Mouse (Mus musculus) liver, embryonic 12.5 days (tissue): ENCODE measurements around the gene Napepld. TPM values are rescaled to one million over a fixed set of nuclear protein-coding genes. Genes with fewer than 3 reads are reported as not detected.
"Not testable (repeated sequence)": the region's sequence is repeated elsewhere in the genome, so short reads cannot be mapped to it uniquely, and the experiment has no call there.

Source experiments
- ATAC-seq: fragments of 200-750 bp; cut with Nextera tagmentation; 2 replicates; pipeline ENCODE4 v1.8.0; 2017; ENCODE audit warnings: moderate number of reproducible peaks, mild to moderate bottlenecking, moderate library complexity
- H3K27ac ChIP-seq: fragments of 300-500 bp; sonication (generic); 2 replicates; pipeline ENCODE4 v1.5.1; 2016; ENCODE audit warnings: mild to moderate bottlenecking
- H3K27me3 ChIP-seq: fragments of 300-500 bp; sonication (generic); replicated peaks from 2 replicates; pipeline ENCODE4 v1.6.1; 2016; ENCODE audit warnings: mild to moderate bottlenecking, moderate library complexity
- H3K36me3 ChIP-seq: fragments of 300-500 bp; sonication (generic); 2 replicates; pipeline ENCODE4 v1.6.1; 2016; ENCODE audit warnings: mild to moderate bottlenecking, moderate library complexity
- H3K4me1 ChIP-seq: fragments of 300-500 bp; sonication (generic); 2 replicates; pipeline ENCODE4 v1.6.1; 2016
- H3K4me2 ChIP-seq: fragments of 300-500 bp; sonication (generic); 2 replicates; pipeline ENCODE4 v1.6.1; 2016; ENCODE audit warnings: mild to moderate bottlenecking, moderate library complexity
- H3K4me3 ChIP-seq: fragments of 300-500 bp; sonication (generic); 2 replicates; pipeline ENCODE4 v1.5.1; 2016; ENCODE audit warnings: mild to moderate bottlenecking, moderate library complexity
- H3K9ac ChIP-seq: fragments of 300-500 bp; sonication (generic); 2 replicates; pipeline ENCODE4 v1.6.1; 2016; ENCODE audit warnings: mild to moderate bottlenecking, moderate library complexity
- H3K9me3 ChIP-seq: fragments of 300-500 bp; sonication (generic); replicated peaks from 2 replicates; pipeline ENCODE4 v1.6.1; 2016; ENCODE audit warnings: mild to moderate bottlenecking, moderate library complexity
- WGBS: fragments of 180-500 bp; shearing (Covaris S2); methylation state at CpG from one replicate; pipeline ENCODE4 v1.1.7; 2016; ENCODE audit not compliant: insufficient replicate concordance; 5-methylcytosine and 5-hydroxymethylcytosine counted together
- polyA plus RNA-seq: library from polyadenylated mRNA; unstranded; fragments of >200 nt; fragmentation: Nextera tagmentation; extraction: Ambion mirVana; gene quantifications from 2 replicates; pipeline ENCODE4 v1.2.1, GENCODE M21; 2016

Gene Napepld
- polyA plus RNA-seq, 1 experiment from 2014 or later: 1.6 TPM

GRCm38 (mm10) chr5:21732177-21732911, 31.1 kb upstream of the Napepld start:
- ATAC-seq: no peak

GRCm38 (mm10) chr5:21729107-21729506, 27.9 kb upstream of the Napepld start:
- H3K27me3 ChIP-seq: 0 out of 2 replicates have a peak, but pooled peaks cover 5% of the 10 kb centered on the region
- no peaks in the 10 kb centered on the region for H3K4me1 ChIP-seq
- WGBS: 55% methylated on average over 5 of the region's 5 CpGs
- H3K36me3 ChIP-seq: no peaks in the 10 kb centered on the region
- H3K27ac ChIP-seq: no peak overlapping the region
- no peaks in the 10 kb centered on the region for H3K9me3 ChIP-seq
- no peak overlapping the region for H3K4me2 ChIP-seq
- H3K9ac ChIP-seq: no peak overlapping the region
- no peak overlapping the region for H3K4me3 ChIP-seq
- no peak for ATAC-seq

More at GRCm38 (mm10) chr5:21732177-21732911, 31.1 kb upstream of the Napepld start:
- Histone ChIP-seq H3K36me3 (no peaks in the 10 kb centered on the region), H3K4me1 (peaks cover 4% of the 10 kb centered on the region; the same call in 1 of the 2 replicates), H3K4me3 (no peak overlapping the region), H3K9ac (no peak overlapping the region), H3K27me3 (no peaks in the 10 kb centered on the region), H3K4me2 (no peak overlapping the region), H3K27ac (no peak overlapping the region), H3K9me3 (no peaks in the 10 kb centered on the region)
- WGBS: 74% methylated on average over 3 of the region's 3 CpGs

GRCm38 (mm10) chr5:21724872-21725271, 23.7 kb upstream of the Napepld start:
- Histone ChIP-seq H3K9ac (no peak overlapping the region), H3K4me1 (no peaks in the 10 kb centered on the region), H3K4me3 (no peak overlapping the region), H3K9me3 (no peaks in the 10 kb centered on the region), H3K27me3 (0 out of 2 replicates have a peak, but pooled peaks cover 5% of the 10 kb centered on the region), H3K4me2 (no peak overlapping the region), H3K36me3 (no peaks in the 10 kb centered on the region), H3K27ac (no peak overlapping the region)
- WGBS: 66% methylated on average over 7 of the region's 7 CpGs
- no peak for ATAC-seq

- 92% methylated on average over 1 of the region's 1 CpGs for WGBS
- no peak overlapping the region for H3K27ac ChIP-seq
- ATAC-seq: no peak
Observed at GRCm38 (mm10) chr5:21724427-21724826, 23.2 kb upstream of the Napepld start.

GRCm38 (mm10) chr5:21719209-21719608, 18.0 kb upstream of the Napepld start:
- no peaks in the 10 kb centered on the region for H3K36me3 ChIP-seq
- H3K27me3 ChIP-seq: no peaks in the 10 kb centered on the region
- no peaks in the 10 kb centered on the region for H3K9me3 ChIP-seq
- H3K4me3 ChIP-seq: no peak overlapping the region
- ATAC-seq: no peak
- no peaks in the 10 kb centered on the region for H3K4me1 ChIP-seq
- H3K9ac ChIP-seq: no peak overlapping the region
- 73% methylated on average over 2 of the region's 2 CpGs for WGBS
- no peak overlapping the region for H3K27ac ChIP-seq
- H3K4me2 ChIP-seq: no peak overlapping the region

More at GRCm38 (mm10) chr5:21724427-21724826, 23.2 kb upstream of the Napepld start:
- Histone ChIP-seq H3K36me3 (no peaks in the 10 kb centered on the region), H3K4me2 (no peak overlapping the region), H3K27me3 (0 out of 2 replicates have a peak, but pooled peaks cover 5% of the 10 kb centered on the region), H3K9ac (no peak overlapping the region), H3K4me3 (no peak overlapping the region), H3K9me3 (no peaks in the 10 kb centered on the region), H3K4me1 (no peaks in the 10 kb centered on the region)

GRCm38 (mm10) chr5:21718546-21718945, 17.4 kb upstream of the Napepld start:
- WGBS: 71% methylated on average over 5 of the region's 5 CpGs
- no peak for ATAC-seq
- no peak overlapping the region for H3K4me2 ChIP-seq
- H3K36me3 ChIP-seq: no peaks in the 10 kb centered on the region
- H3K9ac ChIP-seq: no peak overlapping the region
- H3K9me3 ChIP-seq: no peaks in the 10 kb centered on the region
- no peak overlapping the region for H3K27ac ChIP-seq
- H3K4me1 ChIP-seq: no peaks in the 10 kb centered on the region
- H3K27me3 ChIP-seq: no peaks in the 10 kb centered on the region
- no peak overlapping the region for H3K4me3 ChIP-seq

GRCm38 (mm10) chr5:21717165-21717715, 16.0 kb upstream of the Napepld start:
- Histone ChIP-seq H3K4me1 (no peaks in the 10 kb centered on the region), H3K4me3 (no peak overlapping the region), H3K4me2 (no peak overlapping the region), H3K27me3 (peaks cover 3% of the 10 kb centered on the region; the same call in 1 of the 2 replicates), H3K27ac (no peak overlapping the region), H3K9me3 (no peaks in the 10 kb centered on the region), H3K36me3 (no peaks in the 10 kb centered on the region), H3K9ac (no peak overlapping the region)
- 67% methylated on average over 10 of the region's 10 CpGs for WGBS
- no peak for ATAC-seq

- WGBS: 63% methylated on average over 4 of the region's 4 CpGs
- Histone ChIP-seq H3K4me1 (no peaks in the 10 kb centered on the region), H3K27ac (no peak overlapping the region), H3K4me3 (no peak overlapping the region), H3K9me3 (no peaks in the 10 kb centered on the region), H3K4me2 (no peak overlapping the region), H3K9ac (no peak overlapping the region), H3K27me3 (peaks cover 4% of the 10 kb centered on the region; the same call in 1 of the 2 replicates), H3K36me3 (no peaks in the 10 kb centered on the region)
- ATAC-seq: no peak
Observed at GRCm38 (mm10) chr5:21714447-21714846, 13.3 kb upstream of the Napepld start.

GRCm38 (mm10) chr5:21712127-21712715, 11.0 kb upstream of the Napepld start:
- H3K9me3 ChIP-seq: no peaks in the 10 kb centered on the region
- no peaks in the 10 kb centered on the region for H3K36me3 ChIP-seq
- H3K9ac ChIP-seq: no peak overlapping the region
- no peak for ATAC-seq
- WGBS: 64% methylated on average over 13 of the region's 13 CpGs
- H3K27me3 ChIP-seq: peaks cover 4% of the 10 kb centered on the region; the same call in 1 of the 2 replicates
- no peak overlapping the region for H3K27ac ChIP-seq
- no peak overlapping the region for H3K4me3 ChIP-seq
- no peaks in the 10 kb centered on the region for H3K4me1 ChIP-seq
- no peak overlapping the region for H3K4me2 ChIP-seq

GRCm38 (mm10) chr5:21708011-21708410, 6.8 kb upstream of the Napepld start:
- ATAC-seq, H3K4me3 ChIP-seq, H3K27me3 ChIP-seq, H3K4me1 ChIP-seq, H3K36me3 ChIP-seq, H3K9me3 ChIP-seq, H3K4me2 ChIP-seq, H3K27ac ChIP-seq, H3K9ac ChIP-seq: not testable (repeated sequence)
- 71% methylated on average over 8 of the region's 8 CpGs for WGBS

GRCm38 (mm10) chr5:21706546-21706945, 5.3 kb upstream of the Napepld start:
- Histone ChIP-seq H3K9ac (no peak overlapping the region), H3K9me3 (no peaks in the 10 kb centered on the region), H3K4me3 (no peak overlapping the region), H3K27ac (no peak overlapping the region), H3K4me2 (no peak overlapping the region), H3K36me3 (no peaks in the 10 kb centered on the region), H3K27me3 (no peaks in the 10 kb centered on the region), H3K4me1 (peaks cover 17% of the 10 kb centered on the region)
- ATAC-seq: no peak
- WGBS: 80% methylated on average over 4 of the region's 4 CpGs

GRCm38 (mm10) chr5:21703708-21704107, 2.5 kb upstream of the Napepld start:
- no peak for ATAC-seq
- no peaks in the 10 kb centered on the region for H3K36me3 ChIP-seq
- H3K4me2 ChIP-seq: no peak overlapping the region
- H3K4me3 ChIP-seq: no peak overlapping the region
- H3K27ac ChIP-seq: no peak overlapping the region
- H3K9ac ChIP-seq: no peak overlapping the region
- no peaks in the 10 kb centered on the region for H3K9me3 ChIP-seq
- 17% methylated on average over 3 of the region's 3 CpGs for WGBS
- H3K4me1 ChIP-seq: peaks cover 29% of the 10 kb centered on the region
- H3K27me3 ChIP-seq: no peaks in the 10 kb centered on the region
